Mouse (Mus musculus) heart, embryonic 12.5 days (tissue): ENCODE measurements around the gene Gnptab. TPM values are rescaled to one million over a fixed set of nuclear protein-coding genes. Genes with fewer than 3 reads are reported as not detected.
"Not testable (repeated sequence)": the region's sequence is repeated elsewhere in the genome, so short reads cannot be mapped to it uniquely, and the experiment has no call there.

Experiments used
- ATAC-seq: fragments of 200-750 bp; cut with Nextera tagmentation; 2 replicates; pipeline ENCODE4 v1.8.0; 2017; ENCODE audit warnings: moderate TSS enrichment, moderate library complexity; ENCODE audit not compliant: insufficient number of reproducible peaks, low FRiP score
- H3K27ac ChIP-seq: fragments of 300-500 bp; sonication (generic); 2 replicates; pipeline ENCODE4 v1.5.1; 2016; ENCODE audit warnings: mild to moderate bottlenecking, moderate library complexity; ENCODE audit not compliant: poor library complexity, severe bottlenecking
- H3K27me3 ChIP-seq: fragments of 300-500 bp; sonication (generic); replicated peaks from 2 replicates; pipeline ENCODE4 v1.6.1; 2016; ENCODE audit warnings: mild to moderate bottlenecking, moderate library complexity
- H3K36me3 ChIP-seq: fragments of 300-500 bp; sonication (generic); 2 replicates; pipeline ENCODE4 v1.6.1; 2016; ENCODE audit warnings: mild to moderate bottlenecking, moderate library complexity
- H3K4me1 ChIP-seq: fragments of 300-500 bp; sonication (generic); replicated peaks from 2 replicates; pipeline ENCODE4 v1.6.1; 2016; ENCODE audit warnings: mild to moderate bottlenecking
- H3K4me2 ChIP-seq: fragments of 300-500 bp; sonication (generic); 2 replicates; pipeline ENCODE4 v1.6.1; 2016; ENCODE audit warnings: mild to moderate bottlenecking, moderate library complexity
- H3K4me3 ChIP-seq: fragments of 300-500 bp; sonication (generic); 2 replicates; pipeline ENCODE4 v1.5.1; 2016; ENCODE audit warnings: mild to moderate bottlenecking
- H3K9ac ChIP-seq: fragments of 300-500 bp; sonication (generic); 2 replicates; pipeline ENCODE4 v1.6.1; 2016; ENCODE audit warnings: mild to moderate bottlenecking, moderate library complexity
- H3K9me3 ChIP-seq: fragments of 300-500 bp; sonication (generic); replicated peaks from 2 replicates; pipeline ENCODE4 v1.6.1; 2016; ENCODE audit warnings: mild to moderate bottlenecking, moderate library complexity
- WGBS: fragments of 180-500 bp; shearing (Covaris S2); methylation state at CpG from one replicate; pipeline ENCODE4 v1.1.7; 2016; 5-methylcytosine and 5-hydroxymethylcytosine counted together
- polyA plus RNA-seq: library from polyadenylated mRNA; unstranded; fragments of >200 nt; fragmentation: Nextera tagmentation; extraction: Ambion mirVana; gene quantifications from 2 replicates; pipeline ENCODE4 v1.2.1, GENCODE M21; 2016

Gnptab gene
- polyA plus RNA-seq, 1 experiment from 2014 or later: 11.2 TPM

DNA sequence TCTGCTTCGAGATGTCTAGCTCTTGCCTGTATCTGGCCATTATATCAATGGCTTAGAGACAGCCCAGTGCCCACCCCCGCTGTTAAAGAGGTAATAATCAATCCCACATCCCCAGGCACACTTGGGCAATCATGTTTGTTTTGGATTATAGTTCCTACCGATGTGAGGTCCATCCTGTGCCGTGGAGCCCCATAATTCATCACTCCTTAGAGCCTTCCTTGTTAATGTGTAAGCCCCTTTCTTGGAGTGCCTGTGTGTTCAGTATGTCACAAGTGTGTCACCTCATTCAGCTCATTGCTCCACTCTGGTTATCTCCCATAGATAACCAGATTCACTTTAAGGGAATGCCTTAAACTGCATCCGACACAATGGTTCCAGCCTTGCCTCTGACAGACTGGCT, 24.3 kb upstream of the Gnptab start:
- H3K4me2 ChIP-seq: no peak overlapping the region
- 0 out of 2 replicates have a peak, but pooled peaks cover 6% of the 10 kb centered on the region for H3K27me3 ChIP-seq
- H3K9me3 ChIP-seq: no peaks in the 10 kb centered on the region
- H3K36me3 ChIP-seq: no peaks in the 10 kb centered on the region
- H3K27ac ChIP-seq: no peak overlapping the region
- 66% methylated on average over 5 of the region's 5 CpGs for WGBS
- ATAC-seq: no peak
- no peak overlapping the region for H3K4me3 ChIP-seq
- no peak overlapping the region for H3K9ac ChIP-seq
- 0 out of 2 replicates have a peak, but pooled peaks cover 8% of the 10 kb centered on the region for H3K4me1 ChIP-seq

DNA sequence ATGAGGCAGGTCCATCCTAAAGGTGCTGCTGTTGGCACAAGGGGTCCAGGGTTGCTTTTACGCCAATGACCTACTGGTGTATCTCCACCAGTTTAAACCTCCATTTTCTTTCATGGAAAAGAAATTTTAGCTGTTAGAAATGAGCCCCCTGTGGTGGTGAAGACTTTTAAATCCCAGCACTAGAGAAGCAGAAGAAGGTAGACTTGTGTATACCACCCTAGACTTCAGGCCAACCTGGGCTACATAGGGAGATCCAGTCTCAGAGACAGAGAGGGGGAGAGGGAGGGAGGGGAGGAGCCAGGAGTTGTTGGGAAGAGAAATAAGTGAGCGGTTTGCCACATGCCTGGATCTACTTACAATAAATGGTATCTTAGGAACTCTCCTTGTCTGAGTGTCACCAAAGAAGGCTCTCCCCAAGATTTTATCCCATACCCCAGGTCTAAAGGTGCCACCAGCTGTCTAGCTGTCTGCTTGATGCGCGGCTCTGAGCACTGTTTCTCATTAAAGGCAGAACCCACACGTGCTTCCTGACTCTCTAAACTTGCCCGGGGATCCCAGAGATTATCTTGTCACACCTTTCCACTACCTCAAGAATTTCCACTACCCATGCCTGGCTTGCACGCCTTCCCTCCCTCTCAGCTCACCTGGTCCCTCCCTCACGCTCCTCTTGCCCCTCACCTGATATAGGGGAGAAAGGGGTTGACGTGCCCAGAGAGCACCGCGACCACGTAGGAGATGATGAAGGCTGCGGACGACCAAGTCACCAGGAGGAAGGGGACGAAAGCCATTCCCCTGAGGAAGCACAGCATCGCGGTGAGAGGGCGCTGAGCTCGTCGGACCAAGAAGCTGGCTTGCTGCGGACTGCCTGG, 22.6 kb upstream of the Gnptab start:
- Histone ChIP-seq H3K4me1 (0 out of 2 replicates have a peak, but pooled peaks cover 6% of the 10 kb centered on the region), H3K9me3 (no peaks in the 10 kb centered on the region), H3K27ac (no peak overlapping the region), H3K4me3 (peak overlapping the region; percentile 61), H3K27me3 (0 out of 2 replicates have a peak, but pooled peaks cover 6% of the 10 kb centered on the region), H3K9ac (peak overlapping the region; percentile 72), H3K4me2 (peak overlapping the region; percentile 88), H3K36me3 (no peaks in the 10 kb centered on the region)
- ATAC-seq: peak; percentile 42; the same call in 1 of the 2 replicates
- WGBS: 9% methylated on average over 21 of the region's 21 CpGs

DNA sequence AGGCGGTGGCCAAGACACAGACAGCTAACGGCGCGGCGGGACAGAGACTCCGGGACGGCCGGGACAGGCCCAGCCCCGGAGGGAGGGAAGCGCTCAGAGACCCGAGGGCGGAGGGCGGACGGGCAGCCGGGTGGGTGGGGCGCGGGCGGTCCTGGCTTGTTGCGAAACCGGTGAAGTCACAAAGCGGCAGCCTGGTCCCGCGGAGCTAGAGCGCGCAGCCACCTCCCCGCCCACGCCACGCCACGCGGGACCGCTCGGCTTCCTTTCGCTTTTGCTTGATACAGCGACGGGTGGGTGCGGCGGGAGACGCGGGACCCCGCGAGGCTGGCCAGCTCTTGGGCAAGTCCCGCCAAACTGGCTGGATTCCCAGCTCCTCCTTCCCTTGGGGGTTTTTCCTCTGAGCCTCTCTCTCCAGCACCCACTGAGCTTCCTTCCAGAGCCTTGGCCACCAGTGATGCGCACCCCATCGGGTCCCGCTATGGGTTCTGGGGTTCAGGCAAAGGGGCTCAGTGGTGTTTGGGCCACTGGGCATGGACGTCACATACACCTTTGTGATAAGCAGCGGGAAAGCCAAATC, 21.9 kb upstream of the Gnptab start:
- Histone ChIP-seq H3K9ac (peak overlapping the region; percentile 72), H3K27me3 (0 out of 2 replicates have a peak, but pooled peaks cover 6% of the 10 kb centered on the region), H3K4me1 (0 out of 2 replicates have a peak, but pooled peaks cover 4% of the 10 kb centered on the region), H3K36me3 (no peaks in the 10 kb centered on the region), H3K9me3 (no peaks in the 10 kb centered on the region), H3K27ac (no peak overlapping the region), H3K4me3 (peak overlapping the region; percentile 61), H3K4me2 (peak overlapping the region; percentile 88)
- peak; percentile 74 for ATAC-seq
- WGBS: 2% methylated on average over 42 of the region's 47 CpGs

DNA sequence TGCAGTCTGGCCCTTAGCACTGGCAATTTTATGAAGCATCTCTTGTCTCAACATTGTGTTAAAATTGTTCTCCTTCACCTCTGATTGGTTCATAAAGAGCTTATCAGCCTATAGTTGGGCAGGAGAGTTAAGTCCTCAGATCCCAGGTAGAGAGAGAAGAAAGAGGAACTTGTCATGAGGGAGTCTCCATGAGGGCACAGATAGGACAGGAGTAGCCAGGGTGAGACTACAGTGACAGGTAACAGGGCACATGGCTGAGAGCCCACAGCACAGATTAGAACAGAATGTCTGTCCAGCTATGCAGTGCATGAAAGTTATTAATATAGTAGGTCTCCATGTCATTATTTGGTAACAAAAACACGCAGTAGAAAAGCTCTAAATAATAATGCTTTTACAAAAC, 16.7 kb upstream of the Gnptab start:
- Histone ChIP-seq H3K36me3 (no peaks in the 10 kb centered on the region), H3K9me3 (no peaks in the 10 kb centered on the region), H3K4me1 (no peaks in the 10 kb centered on the region), H3K4me2 (no peak overlapping the region), H3K27ac (no peak overlapping the region), H3K4me3 (no peak overlapping the region), H3K9ac (no peak overlapping the region), H3K27me3 (no peaks in the 10 kb centered on the region)
- ATAC-seq: no peak
- 71% methylated on average over 1 of the region's 1 CpGs for WGBS

DNA sequence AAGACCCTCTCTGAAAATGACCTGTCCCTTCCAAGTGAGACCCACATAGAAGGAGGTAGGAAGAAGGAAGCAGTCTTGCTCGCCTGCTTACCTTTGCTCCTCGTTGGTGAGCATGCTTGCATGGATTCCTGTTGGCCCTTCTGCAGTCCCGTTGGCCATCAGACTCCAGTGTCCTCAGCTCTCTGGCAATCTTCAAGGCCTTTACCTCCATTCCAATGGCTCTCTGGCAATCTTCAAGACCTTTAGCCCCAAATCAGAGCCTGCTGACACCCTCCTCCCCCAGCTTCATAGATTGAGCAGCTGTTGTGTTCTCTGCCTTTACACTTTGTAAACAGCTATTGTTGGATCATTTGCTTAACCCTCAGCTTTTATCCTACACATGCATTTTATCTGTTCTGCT, 14.7 kb upstream of the Gnptab start:
- no peak for ATAC-seq
- no peaks in the 10 kb centered on the region for H3K9me3 ChIP-seq
- no peak overlapping the region for H3K4me2 ChIP-seq
- no peaks in the 10 kb centered on the region for H3K27me3 ChIP-seq
- H3K27ac ChIP-seq: no peak overlapping the region
- WGBS: 71% methylated on average over 3 of the region's 3 CpGs
- H3K9ac ChIP-seq: no peak overlapping the region
- H3K4me1 ChIP-seq: no peaks in the 10 kb centered on the region
- no peak overlapping the region for H3K4me3 ChIP-seq
- H3K36me3 ChIP-seq: no peaks in the 10 kb centered on the region

DNA sequence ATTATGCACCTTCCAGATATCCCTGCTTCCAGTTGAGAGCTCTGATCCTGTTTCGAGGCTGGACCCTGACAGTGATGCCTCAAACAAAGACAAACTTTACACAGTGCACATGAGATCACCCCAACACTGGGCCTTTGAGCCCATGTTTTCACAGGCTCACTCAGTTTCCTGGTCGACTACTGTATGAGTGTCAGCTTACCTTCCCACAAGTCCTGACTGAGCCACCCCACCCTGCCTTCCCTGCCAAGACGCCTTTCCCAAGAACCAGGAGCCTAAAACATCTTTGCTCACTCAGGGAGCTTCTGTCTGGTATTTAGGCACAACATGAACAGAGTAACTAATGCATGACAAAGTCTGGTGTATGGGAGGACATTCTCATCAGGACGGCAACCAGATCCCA, 9.7 kb upstream of the Gnptab start:
- 51% methylated on average over 4 of the region's 4 CpGs for WGBS
- Histone ChIP-seq H3K4me3 (no peak overlapping the region), H3K4me2 (no peak overlapping the region), H3K9ac (no peak overlapping the region), H3K9me3 (0 out of 2 replicates have a peak, but pooled peaks cover 8% of the 10 kb centered on the region), H3K4me1 (no peaks in the 10 kb centered on the region), H3K27ac (no peak overlapping the region), H3K27me3 (no peaks in the 10 kb centered on the region), H3K36me3 (no peaks in the 10 kb centered on the region)
- no peak for ATAC-seq

DNA sequence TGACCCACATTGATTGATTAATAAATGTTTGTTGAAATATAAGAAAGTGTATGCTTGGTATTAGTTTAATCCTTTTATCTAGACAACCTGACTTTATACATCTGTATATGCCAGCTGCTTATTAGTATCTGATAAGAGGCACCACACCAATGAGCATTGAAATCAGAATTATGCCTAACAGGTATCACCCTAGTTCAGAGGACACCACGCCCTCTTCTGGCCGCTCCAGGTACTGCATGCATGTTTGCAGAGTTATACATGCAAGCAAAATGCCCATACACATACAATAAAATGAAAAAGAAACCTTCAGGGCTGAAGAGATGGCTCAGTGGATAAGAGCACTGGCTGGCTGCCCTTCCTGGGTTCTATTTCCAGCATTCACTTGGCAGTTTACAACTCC, 7.1 kb upstream of the Gnptab start:
- Histone ChIP-seq H3K27ac (no peak overlapping the region), H3K9ac (no peak overlapping the region), H3K9me3 (0 out of 2 replicates have a peak, but pooled peaks cover 8% of the 10 kb centered on the region), H3K27me3 (no peaks in the 10 kb centered on the region), H3K4me1 (no peaks in the 10 kb centered on the region), H3K4me3 (no peak overlapping the region), H3K36me3 (no peaks in the 10 kb centered on the region), H3K4me2 (no peak overlapping the region)
- no peak for ATAC-seq
- 13% methylated on average over 2 of the region's 2 CpGs for WGBS

DNA sequence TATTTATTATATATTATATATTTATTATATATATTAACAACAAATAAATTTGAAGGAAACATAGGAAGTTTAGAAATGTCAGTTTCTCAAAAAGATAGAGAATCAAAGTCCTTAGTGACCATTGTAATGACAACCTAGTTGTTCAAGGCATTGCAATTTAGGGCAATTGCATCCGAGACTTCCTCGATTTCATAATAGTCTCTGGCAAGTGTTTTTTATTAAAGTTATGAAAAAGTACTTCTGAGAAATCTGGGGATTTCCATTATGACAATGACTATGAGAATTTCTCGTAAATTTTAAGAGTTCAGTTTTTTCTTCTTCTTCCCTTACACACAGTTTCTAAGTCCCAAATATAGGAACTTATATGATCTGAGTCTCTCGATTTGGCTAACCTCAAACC, 6.5 kb upstream of the Gnptab start:
- H3K4me2 ChIP-seq: no peak overlapping the region
- no peak for ATAC-seq
- 0 out of 2 replicates have a peak, but pooled peaks cover 8% of the 10 kb centered on the region for H3K9me3 ChIP-seq
- H3K4me1 ChIP-seq: no peaks in the 10 kb centered on the region
- H3K4me3 ChIP-seq: no peak overlapping the region
- H3K36me3 ChIP-seq: no peaks in the 10 kb centered on the region
- WGBS: 83% methylated on average over 4 of the region's 4 CpGs
- no peak overlapping the region for H3K9ac ChIP-seq
- no peak overlapping the region for H3K27ac ChIP-seq
- H3K27me3 ChIP-seq: no peaks in the 10 kb centered on the region

DNA sequence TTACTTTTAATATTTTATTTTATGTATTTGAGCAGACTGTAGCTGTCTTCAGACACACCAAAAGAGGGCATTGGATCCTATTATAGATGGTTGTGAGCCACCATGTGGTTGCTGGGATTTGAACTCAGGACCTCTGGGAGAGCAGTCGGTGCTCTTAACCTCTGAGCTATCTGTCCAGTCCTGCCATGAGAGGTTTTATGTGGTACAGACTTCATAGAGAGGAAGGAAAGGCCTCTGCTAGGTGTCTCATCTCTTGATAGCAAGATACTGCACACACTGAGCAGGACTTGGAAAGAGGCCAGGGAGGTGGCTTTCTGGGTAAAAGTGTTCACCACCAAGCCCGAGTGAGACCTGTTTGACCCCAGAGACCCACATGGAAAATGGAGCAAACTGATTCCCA, 6.0 kb upstream of the Gnptab start:
- not testable (repeated sequence) for H3K27ac ChIP-seq, H3K27me3 ChIP-seq, H3K36me3 ChIP-seq, H3K4me3 ChIP-seq, ATAC-seq, H3K9ac ChIP-seq, H3K4me2 ChIP-seq, H3K9me3 ChIP-seq, H3K4me1 ChIP-seq
- 62% methylated on average over 2 of the region's 2 CpGs for WGBS

DNA sequence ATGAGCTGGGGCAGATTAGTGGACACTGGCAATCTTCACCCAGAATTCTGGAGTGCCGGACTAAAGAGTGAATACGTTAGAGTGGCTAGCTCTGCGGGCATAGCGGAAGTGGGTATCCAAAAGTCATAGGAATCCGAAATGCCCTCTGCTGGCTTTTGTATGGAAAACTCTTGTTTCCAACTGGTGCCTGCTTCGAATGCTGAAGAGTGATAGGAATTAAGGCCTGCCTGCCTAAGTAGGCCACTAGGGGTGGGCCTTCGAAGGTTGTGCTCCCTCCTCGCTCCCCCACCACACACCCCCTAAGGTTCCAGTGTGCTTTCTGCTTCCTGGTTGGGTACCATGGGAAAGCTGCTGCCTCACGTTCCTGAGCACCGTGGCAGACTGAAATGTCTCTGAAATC, 3.9 kb upstream of the Gnptab start:
- Histone ChIP-seq H3K4me2 (peak overlapping the region; percentile 54), H3K4me3 (no peak overlapping the region), H3K27me3 (no peaks in the 10 kb centered on the region), H3K27ac (no peak overlapping the region), H3K36me3 (no peaks in the 10 kb centered on the region), H3K9me3 (0 out of 2 replicates have a peak, but pooled peaks cover 6% of the 10 kb centered on the region), H3K9ac (no peak overlapping the region), H3K4me1 (0 out of 2 replicates have a peak, but pooled peaks cover under 1% of the 10 kb centered on the region)
- WGBS: 23% methylated on average over 10 of the region's 10 CpGs
- ATAC-seq: no peak

DNA sequence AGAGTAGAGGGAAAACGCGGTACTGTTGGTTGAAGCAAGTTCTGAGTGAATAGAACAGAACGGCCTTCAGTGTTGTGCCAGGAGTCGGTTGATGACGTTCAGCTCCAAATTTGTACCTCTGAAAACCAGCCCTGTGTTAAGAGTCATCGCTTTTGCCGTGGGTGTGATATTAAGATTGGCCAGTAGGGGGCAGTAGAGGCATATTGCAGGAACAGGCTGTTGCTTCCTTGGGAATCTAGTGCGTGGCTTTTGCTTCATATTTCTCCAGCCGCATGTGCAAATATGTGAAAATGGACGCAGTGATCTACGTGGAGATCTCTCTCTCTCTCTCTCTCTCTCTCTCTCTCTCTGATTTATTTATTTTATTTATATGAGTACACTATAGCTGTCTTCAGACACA, 2.2 kb upstream of the Gnptab start:
- H3K9me3 ChIP-seq: no peaks in the 10 kb centered on the region
- peak overlapping the region; percentile 32; the same call in 1 of the 2 replicates for H3K4me2 ChIP-seq
- H3K36me3 ChIP-seq: no peaks in the 10 kb centered on the region
- 7% methylated on average over 11 of the region's 11 CpGs for WGBS
- ATAC-seq: no peak
- H3K4me3 ChIP-seq: no peak overlapping the region
- no peak overlapping the region for H3K27ac ChIP-seq
- no peak overlapping the region for H3K9ac ChIP-seq
- H3K27me3 ChIP-seq: no peaks in the 10 kb centered on the region
- H3K4me1 ChIP-seq: peaks cover 18% of the 10 kb centered on the region
